Mouse (Mus musculus): ENCODE measurements around the gene Onecut3. TPM values are rescaled to one million over a fixed set of nuclear protein-coding genes. Genes with fewer than 3 reads are reported as not detected.

Onecut3 gene
- polyA plus RNA-seq, 1 experiment from 2014 or later: not detected

DNA sequence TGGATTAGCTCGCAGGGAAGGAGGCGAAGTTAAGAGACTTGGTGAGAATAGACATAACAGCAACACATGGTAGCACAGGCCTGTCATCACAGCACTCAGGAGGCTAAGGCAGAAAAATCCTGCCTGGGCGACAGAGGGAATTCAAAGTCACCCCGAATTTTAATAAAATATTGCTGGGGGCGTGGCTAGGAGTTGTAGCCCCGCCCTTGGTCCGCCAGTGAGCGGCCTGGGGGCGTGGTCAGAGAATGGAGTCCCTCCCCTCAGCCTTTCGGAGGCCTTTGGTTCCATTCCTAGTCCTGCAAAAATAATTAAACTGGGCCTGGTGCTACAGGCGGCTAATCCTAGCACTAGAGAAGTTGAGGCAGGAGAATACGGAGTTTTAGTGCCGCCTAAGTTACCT lies 41.1 kb downstream of the Onecut3 start:
- no peak for ATAC-seq (ENCODE audit: low FRiP score, low TSS enrichment)
- 11% methylated on average over 13 of the region's 13 CpGs for WGBS
- H3K9ac ChIP-seq (ENCODE audit: low read depth, low read length): no peak overlapping the region
- no peaks in the 10 kb centered on the region for H3K9me3 ChIP-seq (ENCODE audit: control insufficient read depth, low read length)
- H3K27me3 ChIP-seq (ENCODE audit: control insufficient read depth, insufficient read depth, low read length): peaks cover 29% of the 10 kb centered on the region
- peak overlapping the region; percentile 16 for H3K4me2 ChIP-seq (replicated peaks; ENCODE audit: low read depth, low read length)
- H3K27ac ChIP-seq (ENCODE audit: low read depth, low read length): no peak overlapping the region
- H3K4me1 ChIP-seq (ENCODE audit: control insufficient read depth, insufficient read depth, low read length): 0 out of 2 replicates have a peak, but pooled peaks cover 3% of the 10 kb centered on the region
- no peaks in the 10 kb centered on the region for H3K36me3 ChIP-seq (ENCODE audit: control insufficient read depth, insufficient read depth, low read length)
- no peak overlapping the region for H3K4me3 ChIP-seq (ENCODE audit: low read length)

DNA sequence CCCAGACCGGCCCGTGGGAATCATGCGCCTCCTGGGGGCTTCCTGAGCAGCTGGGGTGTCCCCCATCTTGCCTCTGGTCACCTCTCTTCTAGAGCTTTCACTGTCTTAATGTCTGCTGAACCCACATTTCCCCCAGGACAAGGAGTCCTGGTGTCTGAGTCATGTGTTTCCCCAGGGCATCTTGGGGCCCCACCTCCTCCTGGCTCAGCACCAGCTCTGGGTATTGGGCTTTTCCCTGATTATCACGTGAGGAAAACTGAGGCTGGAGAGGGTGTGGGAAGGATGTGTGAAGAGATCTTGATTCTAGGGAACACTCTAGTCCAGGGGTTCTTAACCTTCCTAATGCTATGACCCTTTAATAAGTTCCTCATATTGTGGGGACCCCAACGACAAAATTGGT lies 43.5 kb downstream of the Onecut3 start:
- no peak overlapping the region for H3K4me2 ChIP-seq (replicated peaks; ENCODE audit: low read depth, low read length)
- no peak overlapping the region for H3K9ac ChIP-seq (ENCODE audit: low read depth, low read length)
- no peak overlapping the region for H3K4me3 ChIP-seq (ENCODE audit: low read length)
- peaks cover 29% of the 10 kb centered on the region for H3K27me3 ChIP-seq (ENCODE audit: control insufficient read depth, insufficient read depth, low read length)
- no peak overlapping the region for H3K27ac ChIP-seq (ENCODE audit: low read depth, low read length)
- peaks cover 21% of the 10 kb centered on the region for H3K36me3 ChIP-seq (ENCODE audit: control insufficient read depth, insufficient read depth, low read length)
- no peaks in the 10 kb centered on the region for H3K9me3 ChIP-seq (ENCODE audit: control insufficient read depth, low read length)
- 0 out of 2 replicates have a peak, but pooled peaks cover 3% of the 10 kb centered on the region for H3K4me1 ChIP-seq (ENCODE audit: control insufficient read depth, insufficient read depth, low read length)
- no peak for ATAC-seq (ENCODE audit: low FRiP score, low TSS enrichment)
- WGBS: 60% methylated on average over 5 of the region's 5 CpGs

DNA sequence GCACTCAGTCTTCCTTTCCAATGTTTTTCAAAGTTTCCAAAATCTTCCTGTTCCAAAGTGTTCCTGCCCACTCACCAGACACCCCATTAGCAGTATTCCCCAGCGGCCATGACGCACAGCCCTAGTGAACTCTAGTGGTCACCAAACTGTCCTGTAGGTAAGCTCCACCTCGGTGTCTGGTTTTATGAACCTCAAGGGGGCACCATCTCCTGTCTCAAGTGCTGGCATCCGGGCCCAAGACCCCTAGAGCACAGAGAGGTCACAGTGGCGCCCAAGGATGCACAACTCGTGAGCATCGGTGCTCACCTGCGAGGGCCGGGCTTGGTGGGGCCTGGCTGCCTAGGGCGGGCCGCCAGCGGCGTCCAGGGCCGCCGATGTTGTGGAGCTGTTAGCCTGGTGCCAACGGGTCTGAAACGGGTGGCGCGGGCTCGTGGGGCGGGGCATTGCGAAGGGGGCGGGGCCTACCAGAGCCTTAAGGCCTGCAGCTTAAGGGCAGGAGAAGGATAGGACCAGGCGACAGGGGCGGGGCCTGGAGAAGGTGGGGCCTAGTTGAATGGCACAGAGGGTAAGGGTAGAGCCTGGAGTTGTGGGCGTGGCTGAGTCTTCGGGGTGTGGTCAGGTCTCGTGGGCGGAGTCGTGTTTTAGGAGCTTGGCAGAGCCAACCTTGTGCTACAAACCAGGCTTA lies 44.2 kb downstream of the Onecut3 start, which contains the start of gene Atp8b3:
Atp8b3 (minus strand) TSS at position 415 of the 685 bp plus-strand sequence.
- Histone ChIP-seq H3K9ac (ENCODE audit: low read depth, low read length) (no peak within 1 kb of the TSS), H3K4me3 (ENCODE audit: low read length) (peak within 1 kb of the TSS; percentile 30), H3K9me3 (ENCODE audit: control insufficient read depth, low read length) (no peaks in the 10 kb centered on the region), H3K4me2 (replicated peaks; ENCODE audit: low read depth, low read length) (peak within 1 kb of the TSS; percentile 46), H3K27me3 (ENCODE audit: control insufficient read depth, insufficient read depth, low read length) (peaks cover 29% of the 10 kb centered on the region), H3K36me3 (ENCODE audit: control insufficient read depth, insufficient read depth, low read length) (peaks cover 28% of the 10 kb centered on the region), H3K4me1 (ENCODE audit: control insufficient read depth, insufficient read depth, low read length) (0 out of 2 replicates have a peak, but pooled peaks cover 3% of the 10 kb centered on the region), H3K27ac (ENCODE audit: low read depth, low read length) (no peak within 1 kb of the TSS)
- WGBS: 3% methylated on average over 30 of the region's 30 CpGs
- peak; percentile 85 for ATAC-seq (ENCODE audit: low FRiP score, low TSS enrichment)

DNA sequence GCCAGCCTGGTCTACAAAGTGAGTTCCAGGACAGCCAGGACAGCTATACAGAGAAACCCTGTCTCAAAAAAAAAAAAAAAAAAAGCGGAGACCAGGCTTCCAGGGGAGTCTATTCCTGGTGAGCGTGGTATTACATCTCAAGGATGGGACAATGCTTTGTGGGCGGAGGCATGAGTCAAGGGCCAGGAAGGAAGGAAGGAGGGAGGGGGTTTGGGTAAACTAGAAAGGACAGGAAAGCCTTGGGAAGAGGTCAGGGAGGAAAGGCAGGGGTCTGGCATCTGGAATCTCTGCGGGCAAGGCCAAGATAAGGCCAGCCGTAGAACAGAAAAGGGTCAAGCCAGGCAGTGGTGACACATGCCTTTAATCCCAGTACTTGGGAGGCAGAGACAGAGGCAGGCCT lies 44.9 kb downstream of the Onecut3 start:
- H3K27ac ChIP-seq (ENCODE audit: low read depth, low read length): no peak overlapping the region
- 0 out of 2 replicates have a peak, but pooled peaks cover 3% of the 10 kb centered on the region for H3K4me1 ChIP-seq (ENCODE audit: control insufficient read depth, insufficient read depth, low read length)
- H3K4me3 ChIP-seq (ENCODE audit: low read length): no peak overlapping the region
- WGBS: 44% methylated on average over 4 of the region's 5 CpGs
- peaks cover 34% of the 10 kb centered on the region for H3K36me3 ChIP-seq (ENCODE audit: control insufficient read depth, insufficient read depth, low read length)
- no peak for ATAC-seq (ENCODE audit: low FRiP score, low TSS enrichment)
- H3K9ac ChIP-seq (ENCODE audit: low read depth, low read length): no peak overlapping the region
- H3K4me2 ChIP-seq (replicated peaks; ENCODE audit: low read depth, low read length): peak overlapping the region; percentile 46; the same call in 1 of the 2 replicates
- H3K27me3 ChIP-seq (ENCODE audit: control insufficient read depth, insufficient read depth, low read length): peaks cover 24% of the 10 kb centered on the region
- no peaks in the 10 kb centered on the region for H3K9me3 ChIP-seq (ENCODE audit: control insufficient read depth, low read length)

DNA sequence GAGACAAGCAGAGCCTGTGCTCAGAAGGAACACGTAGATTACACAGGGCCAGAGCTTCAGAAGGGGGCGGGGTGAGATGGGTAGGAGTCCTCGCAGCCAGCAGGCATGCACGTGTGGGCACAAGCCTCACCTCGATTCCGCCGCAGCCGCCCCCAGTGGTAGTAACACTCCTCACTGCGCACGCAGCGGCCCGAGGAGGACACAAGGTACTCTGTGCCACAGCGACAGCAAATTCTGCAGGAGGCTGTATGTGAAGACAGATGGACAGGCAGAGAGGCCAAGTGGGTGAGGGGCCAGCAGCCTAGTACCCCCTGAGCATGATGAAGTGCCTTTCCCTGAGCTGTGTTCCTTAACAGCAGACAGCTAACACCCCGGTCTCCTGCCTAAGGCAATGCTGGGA lies 49.2 kb downstream of the Onecut3 start:
- H3K27ac ChIP-seq (ENCODE audit: low read depth, low read length): no peak overlapping the region
- peaks cover 75% of the 10 kb centered on the region for H3K36me3 ChIP-seq (ENCODE audit: control insufficient read depth, insufficient read depth, low read length)
- ATAC-seq (ENCODE audit: low FRiP score, low TSS enrichment): no peak
- H3K4me1 ChIP-seq (ENCODE audit: control insufficient read depth, insufficient read depth, low read length): no peaks in the 10 kb centered on the region
- H3K9me3 ChIP-seq (ENCODE audit: control insufficient read depth, low read length): no peaks in the 10 kb centered on the region
- H3K4me3 ChIP-seq (ENCODE audit: low read length): no peak overlapping the region
- H3K27me3 ChIP-seq (ENCODE audit: control insufficient read depth, insufficient read depth, low read length): no peaks in the 10 kb centered on the region
- WGBS: 93% methylated on average over 14 of the region's 14 CpGs
- H3K4me2 ChIP-seq (replicated peaks; ENCODE audit: low read depth, low read length): no peak overlapping the region
- no peak overlapping the region for H3K9ac ChIP-seq (ENCODE audit: low read depth, low read length)

DNA sequence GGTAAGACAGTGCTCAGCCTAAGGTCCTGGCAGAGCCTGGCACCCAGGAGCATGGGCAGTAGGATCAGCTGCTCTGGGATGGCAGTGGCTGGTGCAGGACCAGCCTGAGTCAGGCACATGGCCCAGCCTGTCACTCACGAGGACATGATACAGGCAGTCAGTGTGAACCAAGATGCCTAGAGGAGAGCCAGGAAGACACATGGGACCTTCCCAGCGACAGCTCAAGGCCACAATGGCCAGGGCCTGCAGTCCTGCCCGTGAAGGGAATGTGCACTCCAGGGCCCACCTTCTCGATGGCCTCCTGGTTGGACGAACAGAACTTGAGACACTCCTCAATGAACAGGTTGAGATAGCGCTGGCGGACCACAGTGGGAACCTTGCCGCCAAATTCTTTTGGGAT lies 51.0 kb downstream of the Onecut3 start:
- H3K4me3 ChIP-seq (ENCODE audit: low read length): no peak overlapping the region
- no peak for ATAC-seq (ENCODE audit: low FRiP score, low TSS enrichment)
- H3K4me2 ChIP-seq (replicated peaks; ENCODE audit: low read depth, low read length): no peak overlapping the region
- no peaks in the 10 kb centered on the region for H3K27me3 ChIP-seq (ENCODE audit: control insufficient read depth, insufficient read depth, low read length)
- no peaks in the 10 kb centered on the region for H3K4me1 ChIP-seq (ENCODE audit: control insufficient read depth, insufficient read depth, low read length)
- H3K36me3 ChIP-seq (ENCODE audit: control insufficient read depth, insufficient read depth, low read length): peaks cover 91% of the 10 kb centered on the region
- no peak overlapping the region for H3K9ac ChIP-seq (ENCODE audit: low read depth, low read length)
- H3K9me3 ChIP-seq (ENCODE audit: control insufficient read depth, low read length): no peaks in the 10 kb centered on the region
- 92% methylated on average over 8 of the region's 8 CpGs for WGBS
- H3K27ac ChIP-seq (ENCODE audit: low read depth, low read length): no peak overlapping the region

DNA sequence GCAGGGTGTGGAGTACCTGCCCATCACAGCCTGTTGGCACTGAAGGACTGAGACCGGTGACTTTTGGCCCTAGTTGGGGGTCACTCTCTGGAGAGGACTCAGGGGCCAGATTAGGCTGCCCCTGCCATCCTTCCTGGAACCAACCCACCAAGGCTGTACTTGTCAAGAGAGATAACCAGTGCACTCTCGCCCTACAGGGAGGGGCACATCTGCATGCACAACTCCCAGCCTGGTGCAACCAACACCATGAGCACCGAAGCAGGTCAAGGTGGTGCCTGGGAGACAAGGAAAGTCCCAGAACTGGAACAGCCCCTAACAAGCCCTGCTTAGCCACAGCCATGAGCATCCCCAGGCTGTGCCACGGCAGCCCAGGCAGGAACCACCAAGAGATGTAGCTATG lies 52.3 kb downstream of the Onecut3 start:
- Histone ChIP-seq H3K4me2 (replicated peaks; ENCODE audit: low read depth, low read length) (no peak overlapping the region), H3K4me1 (ENCODE audit: control insufficient read depth, insufficient read depth, low read length) (no peaks in the 10 kb centered on the region), H3K4me3 (ENCODE audit: low read length) (no peak overlapping the region), H3K9me3 (ENCODE audit: control insufficient read depth, low read length) (no peaks in the 10 kb centered on the region), H3K27me3 (ENCODE audit: control insufficient read depth, insufficient read depth, low read length) (no peaks in the 10 kb centered on the region), H3K27ac (ENCODE audit: low read depth, low read length) (no peak overlapping the region), H3K36me3 (ENCODE audit: control insufficient read depth, insufficient read depth, low read length) (peaks cover 85% of the 10 kb centered on the region), H3K9ac (ENCODE audit: low read depth, low read length) (no peak overlapping the region)
- no peak for ATAC-seq (ENCODE audit: low FRiP score, low TSS enrichment)
- WGBS: 94% methylated on average over 4 of the region's 4 CpGs

DNA sequence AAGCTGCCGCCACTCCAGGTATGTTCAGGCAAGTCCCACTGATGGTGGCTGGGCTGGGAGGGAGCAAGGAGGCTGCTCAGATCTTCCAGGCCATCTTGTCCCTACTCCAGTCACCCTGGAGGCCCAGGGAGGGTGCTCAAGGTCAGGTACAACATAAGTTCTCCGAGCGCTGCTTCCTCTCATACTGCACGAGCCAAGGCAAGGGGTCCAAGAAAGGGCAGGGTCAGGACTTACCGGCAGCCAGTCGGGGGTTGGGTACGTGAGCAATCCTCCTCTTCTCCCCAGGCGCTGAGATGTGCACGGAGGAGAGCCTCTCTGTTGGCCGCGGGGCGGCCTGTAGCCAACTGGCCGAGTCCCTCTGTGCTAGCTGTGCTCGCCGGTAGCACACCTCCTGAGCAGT lies 52.9 kb downstream of the Onecut3 start:
- H3K4me3 ChIP-seq (ENCODE audit: low read length): no peak overlapping the region
- 89% methylated on average over 15 of the region's 15 CpGs for WGBS
- H3K27ac ChIP-seq (ENCODE audit: low read depth, low read length): no peak overlapping the region
- no peak overlapping the region for H3K4me2 ChIP-seq (replicated peaks; ENCODE audit: low read depth, low read length)
- no peaks in the 10 kb centered on the region for H3K9me3 ChIP-seq (ENCODE audit: control insufficient read depth, low read length)
- H3K27me3 ChIP-seq (ENCODE audit: control insufficient read depth, insufficient read depth, low read length): no peaks in the 10 kb centered on the region
- peaks cover 79% of the 10 kb centered on the region for H3K36me3 ChIP-seq (ENCODE audit: control insufficient read depth, insufficient read depth, low read length)
- H3K9ac ChIP-seq (ENCODE audit: low read depth, low read length): no peak overlapping the region
- H3K4me1 ChIP-seq (ENCODE audit: control insufficient read depth, insufficient read depth, low read length): no peaks in the 10 kb centered on the region
- no peak for ATAC-seq (ENCODE audit: low FRiP score, low TSS enrichment)

DNA sequence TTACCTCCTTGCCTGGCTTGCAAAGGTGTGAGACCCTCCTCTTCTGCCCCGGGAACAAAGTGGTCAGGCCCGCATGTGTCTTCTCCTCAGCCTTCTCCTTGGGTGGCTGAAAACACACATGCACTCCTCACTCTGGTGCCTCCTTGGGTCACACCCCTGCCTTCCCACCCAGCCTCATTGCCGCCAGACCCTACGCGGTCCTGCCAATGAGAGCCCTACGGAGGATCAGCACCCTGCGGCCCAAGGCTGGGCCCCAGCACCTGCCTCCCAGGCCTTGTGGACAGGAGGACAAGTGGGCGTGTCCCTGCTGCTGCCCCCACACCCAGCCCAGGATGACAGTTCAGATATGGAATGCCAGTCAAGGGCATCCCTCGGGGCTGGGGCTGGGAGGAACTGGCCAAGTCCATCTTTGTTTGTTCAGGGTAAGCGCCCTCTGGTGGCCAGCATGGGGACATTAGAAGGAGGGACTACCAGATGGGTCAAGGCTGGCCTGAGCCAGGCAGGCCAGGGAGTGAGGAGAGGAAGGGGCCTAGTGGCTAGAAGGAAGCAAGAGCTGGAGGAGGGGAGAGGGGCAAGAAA lies 53.9 kb downstream of the Onecut3 start:
- ATAC-seq (ENCODE audit: low FRiP score, low TSS enrichment): peak; percentile 61
- Histone ChIP-seq H3K4me1 (ENCODE audit: control insufficient read depth, insufficient read depth, low read length) (no peaks in the 10 kb centered on the region), H3K4me2 (replicated peaks; ENCODE audit: low read depth, low read length) (no peak overlapping the region), H3K9ac (ENCODE audit: low read depth, low read length) (no peak overlapping the region), H3K36me3 (ENCODE audit: control insufficient read depth, insufficient read depth, low read length) (peaks cover 70% of the 10 kb centered on the region), H3K9me3 (ENCODE audit: control insufficient read depth, low read length) (no peaks in the 10 kb centered on the region), H3K4me3 (ENCODE audit: low read length) (no peak overlapping the region), H3K27ac (ENCODE audit: low read depth, low read length) (no peak overlapping the region), H3K27me3 (ENCODE audit: control insufficient read depth, insufficient read depth, low read length) (no peaks in the 10 kb centered on the region)
- WGBS: 72% methylated on average over 10 of the region's 10 CpGs

Data from kidney, embryonic 14.5 days (tissue).